Mouse (Mus musculus): ENCODE results near the gene Sypl.

Gene Sypl

DNA sequence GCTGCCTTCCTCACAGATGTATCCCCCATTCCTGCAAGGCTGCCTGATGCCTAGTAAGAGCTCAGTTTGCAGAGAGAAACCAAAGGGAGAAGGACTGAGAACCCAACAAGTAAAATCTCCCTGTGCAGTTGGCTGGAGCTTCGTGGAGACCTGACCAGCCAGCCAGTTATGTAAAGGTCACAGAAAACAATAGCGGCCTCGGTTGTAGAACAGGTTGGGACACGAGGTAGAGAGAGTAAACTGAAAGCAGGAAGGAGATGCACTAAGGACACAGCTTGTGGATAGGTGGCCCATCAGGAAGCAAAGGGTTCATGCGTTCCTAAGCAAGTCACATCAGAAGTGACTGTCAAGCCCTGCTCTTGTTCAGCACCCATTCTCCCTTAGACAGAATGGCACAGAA, 52.2 kb downstream of the Sypl start:
- no peak for DNase-seq

DNA sequence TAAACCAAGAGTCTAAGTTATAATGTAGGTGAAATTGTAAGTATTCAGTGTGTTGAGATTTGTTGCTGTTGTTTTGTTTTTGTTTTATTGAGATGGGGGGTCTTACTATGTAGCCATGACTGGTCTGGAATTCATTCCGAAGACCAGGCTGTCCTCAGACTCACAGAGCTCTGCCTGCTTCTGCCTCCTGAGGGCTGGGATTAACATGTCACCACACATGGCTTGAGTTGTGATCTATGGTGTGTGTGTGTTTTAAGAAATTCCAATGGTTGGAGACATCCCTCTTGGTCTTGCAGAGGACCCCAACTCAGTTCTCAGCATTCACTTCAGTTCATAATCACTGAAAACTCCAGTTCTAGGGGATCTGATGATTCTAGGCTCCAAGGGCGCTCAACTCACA, 53.5 kb downstream of the Sypl start:
- DNase-seq, result no peak

DNA sequence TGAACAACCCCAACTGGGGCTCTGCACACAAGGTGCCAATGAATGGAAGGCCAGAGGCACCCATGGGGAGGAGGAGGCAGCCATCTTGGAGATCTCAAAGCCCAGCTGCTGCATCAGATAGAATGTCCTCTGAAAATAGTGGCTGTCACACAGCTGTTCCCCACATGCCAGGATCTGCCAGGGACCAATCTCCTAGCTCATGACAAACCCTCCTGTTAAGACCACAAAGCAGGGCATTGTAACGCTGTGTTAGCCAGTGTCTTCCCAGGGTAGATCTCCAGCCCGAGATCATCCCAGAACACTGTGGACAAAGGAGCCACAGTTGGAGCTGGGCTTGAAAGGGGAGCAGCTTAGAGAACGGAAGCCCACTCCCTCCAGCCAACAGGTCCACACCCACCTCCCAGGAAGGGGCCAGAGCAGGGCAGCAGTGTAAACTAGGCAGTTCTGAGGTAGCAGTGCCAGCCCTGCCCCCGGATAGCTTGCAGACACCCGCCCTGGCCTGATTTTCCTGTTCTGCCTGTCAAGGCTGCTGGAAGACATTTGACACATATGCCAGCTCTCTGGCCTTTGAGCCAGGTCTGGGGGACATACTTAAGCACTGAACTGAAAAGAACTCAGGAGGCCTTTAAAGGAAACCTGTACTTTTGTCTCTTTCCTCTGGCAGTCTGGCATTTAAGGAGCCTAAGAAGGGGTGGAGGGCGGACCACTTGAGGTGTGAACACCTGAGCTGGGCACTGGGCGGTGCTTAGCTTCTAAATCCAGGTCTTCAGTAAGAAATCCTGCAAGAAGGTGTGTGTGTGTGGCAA, 54.8 kb downstream of the Sypl start:
- DNase-seq, result peak; percentile 40 to 71

DNA sequence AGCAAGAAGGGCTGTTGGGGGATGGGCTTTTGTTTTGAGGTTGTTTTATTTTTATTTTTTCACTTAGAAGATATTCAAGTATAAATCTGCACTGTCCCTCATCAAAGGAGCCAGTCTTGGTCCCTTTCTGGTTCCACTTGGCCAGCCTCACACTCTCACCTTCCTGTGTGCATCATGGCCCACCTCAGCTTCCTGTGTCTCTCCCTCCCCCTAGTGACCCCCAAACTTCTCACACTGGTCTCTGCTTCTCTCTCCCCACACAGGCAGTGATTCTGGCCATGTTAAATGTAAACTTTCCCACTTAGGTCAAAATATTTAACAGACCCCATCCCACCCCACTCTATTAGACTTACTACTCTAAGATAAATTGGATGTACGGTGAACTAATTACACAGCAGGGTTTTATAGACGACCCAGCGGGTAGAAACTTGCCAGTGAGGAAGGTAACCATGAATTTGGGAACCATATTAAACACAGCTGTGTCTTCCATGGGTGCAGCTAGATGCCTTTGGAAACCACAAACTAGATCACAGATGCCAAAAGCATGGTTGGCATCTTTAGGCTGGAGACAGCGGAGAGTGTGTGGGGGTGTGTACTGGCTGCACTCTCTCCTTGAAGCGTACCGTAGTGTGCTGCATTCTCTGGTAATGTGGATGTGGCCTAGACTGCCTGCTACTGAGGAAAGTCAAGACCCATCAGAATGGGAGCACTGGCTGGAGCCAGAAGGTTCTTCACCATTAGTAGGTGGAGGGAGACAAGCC, 55.7 kb downstream of the Sypl start:
- no peak for DNase-seq

DNA sequence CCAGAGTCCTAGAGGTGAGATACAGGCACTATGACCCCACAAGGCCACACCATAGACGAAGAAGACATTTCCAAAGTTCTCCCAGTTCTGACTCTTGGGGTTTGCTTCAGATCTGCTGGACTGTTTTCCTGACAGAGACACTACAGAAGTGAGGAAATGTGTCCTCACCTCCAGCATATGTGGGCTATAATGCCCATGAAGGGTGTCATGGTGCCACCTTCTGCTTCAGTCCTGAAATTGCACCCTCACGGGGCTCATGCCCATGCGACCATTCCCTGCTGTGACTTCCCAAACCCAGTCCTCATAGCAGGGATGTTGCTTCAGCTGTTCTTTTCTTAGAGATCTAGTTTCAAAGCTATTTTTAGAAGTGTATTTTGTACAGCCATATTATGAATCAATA, 56.3 kb downstream of the Sypl start:
- DNase-seq, result peak; percentile 64 to 73

DNA sequence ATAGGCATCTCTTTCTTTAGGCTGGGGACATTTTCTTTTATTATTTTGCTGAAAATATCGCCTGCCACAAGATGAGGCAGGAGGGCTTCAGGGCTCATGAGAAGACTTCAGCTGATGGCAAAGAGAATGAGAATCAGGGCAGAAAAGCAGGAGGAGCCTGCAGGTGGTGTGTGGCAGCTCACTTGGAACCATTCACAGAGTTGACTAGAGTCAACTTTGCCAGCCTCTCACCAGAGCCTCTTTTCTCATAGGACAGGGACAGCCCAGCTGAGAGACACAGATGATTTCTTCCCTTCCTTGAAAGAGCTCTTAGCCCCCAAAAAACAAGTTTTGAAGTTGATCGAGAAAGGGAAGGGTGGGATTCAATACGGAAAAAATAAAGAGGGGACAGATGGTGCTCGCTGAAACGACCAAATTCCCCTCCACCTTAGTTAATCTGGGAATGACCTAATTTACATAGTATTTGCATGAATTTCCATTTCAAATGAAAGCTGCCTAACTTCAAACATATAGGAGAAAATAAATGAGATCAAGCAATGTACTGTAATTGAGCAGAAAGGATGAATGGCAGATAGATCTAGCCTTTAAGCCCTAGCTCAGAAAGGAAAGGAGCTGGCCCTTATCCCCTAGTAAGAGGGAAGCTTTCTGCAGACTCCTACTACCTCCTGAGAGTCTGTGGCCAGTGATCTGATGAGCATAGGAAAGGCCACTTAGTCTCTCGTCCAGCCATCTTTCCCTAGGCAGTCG, 60.5 kb downstream of the Sypl start:
- no peak for DNase-seq

DNA sequence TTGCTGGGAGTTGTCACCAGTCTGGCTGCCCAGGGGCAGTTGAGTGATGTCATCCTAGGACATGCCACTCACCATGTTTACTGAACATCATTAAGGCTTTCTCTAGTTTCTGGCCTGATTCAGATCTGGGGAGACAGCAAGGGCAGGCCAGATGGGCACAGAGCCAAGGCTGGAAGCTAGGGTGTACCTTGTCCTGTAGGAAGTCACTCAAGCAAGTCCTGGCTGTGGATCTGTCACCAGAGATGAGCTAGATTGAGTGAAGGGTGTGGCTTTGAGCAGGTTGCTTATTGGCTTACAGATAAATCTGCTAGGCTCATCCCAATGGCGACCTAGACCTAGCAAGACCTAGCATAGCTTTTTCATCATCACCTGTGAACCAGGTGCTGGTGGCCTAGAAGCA, 61.4 kb downstream of the Sypl start:
- DNase-seq, result peak; percentile 39 to 67

DNA sequence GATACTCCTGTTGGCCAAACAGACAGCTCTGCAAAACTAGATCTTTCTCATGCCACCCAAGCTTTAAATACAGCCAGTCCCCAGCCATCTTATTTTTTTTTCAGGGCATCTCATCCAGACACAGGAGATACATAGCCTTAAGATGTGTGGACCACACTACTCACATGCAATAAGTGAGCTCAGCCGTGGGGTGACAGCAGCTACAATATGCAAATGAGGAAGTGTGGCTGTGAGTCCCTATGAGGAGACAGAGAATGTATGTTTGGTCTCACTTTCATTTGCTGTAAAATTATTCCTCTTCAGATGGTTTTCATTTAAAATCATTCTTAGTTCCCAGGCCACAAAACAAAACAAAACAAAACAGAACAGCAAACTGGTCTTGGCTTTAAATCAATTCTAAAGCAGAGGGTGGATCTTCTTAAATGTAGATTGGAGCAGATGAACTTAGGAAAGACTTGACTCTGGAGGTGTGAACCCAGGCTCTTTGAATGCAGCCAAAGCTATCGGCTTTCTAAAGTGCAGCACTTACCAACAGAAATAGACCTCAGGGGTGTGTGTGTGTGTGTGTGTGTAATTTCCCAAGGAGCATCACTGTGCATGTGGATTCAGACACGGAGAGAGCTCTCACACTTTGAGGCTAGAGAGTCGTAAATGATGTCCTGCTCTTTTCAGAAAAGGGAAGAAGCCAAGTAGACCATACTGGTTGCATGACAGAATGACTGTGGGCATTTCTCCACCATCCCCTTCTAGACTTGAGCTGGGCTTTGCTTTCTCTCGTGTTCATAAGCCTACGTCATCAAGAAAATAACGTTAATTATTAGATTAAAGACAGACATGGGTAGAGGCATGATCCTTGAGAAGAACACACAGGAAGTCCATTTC, 63.4 kb downstream of the Sypl start:
- no peak for DNase-seq

DNA sequence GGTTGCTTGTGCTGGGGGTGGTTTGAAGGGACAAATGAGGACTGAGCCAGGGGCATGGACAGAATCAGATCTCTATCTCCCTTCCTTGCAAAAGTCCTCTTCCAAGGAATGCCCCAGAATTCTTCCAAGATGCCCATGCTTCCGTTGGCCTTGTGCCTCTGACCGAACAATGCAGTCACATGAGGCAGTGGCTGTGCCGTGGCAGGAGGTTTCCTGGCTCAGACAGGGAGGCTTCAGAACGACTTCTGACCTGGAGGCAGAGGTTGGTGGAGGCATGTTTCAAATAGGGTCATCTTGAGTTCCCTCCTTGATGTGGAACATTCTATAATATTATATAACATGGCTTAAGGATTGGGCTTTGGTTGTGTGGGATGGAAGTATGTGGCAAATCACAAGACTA, 64.9 kb downstream of the Sypl start:
- no peak for DNase-seq

DNA sequence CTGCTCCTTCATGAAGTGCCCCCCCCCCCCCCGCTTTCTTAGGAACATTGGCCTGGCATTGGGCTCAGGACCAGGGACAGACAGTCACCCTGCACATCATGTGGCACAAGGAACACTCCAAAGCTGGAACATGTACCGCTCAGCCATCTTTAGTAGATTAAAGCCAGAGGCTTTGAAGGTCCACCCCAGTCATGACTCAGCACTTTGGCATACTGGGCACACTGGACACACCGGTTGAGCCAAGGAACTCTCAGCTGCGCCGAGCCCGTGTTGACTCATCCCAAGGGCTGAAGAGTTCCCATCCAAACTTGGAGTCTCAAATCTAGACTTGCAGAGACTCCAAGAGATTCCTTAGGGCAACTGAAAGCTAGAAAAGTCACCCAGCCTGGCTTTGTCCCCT, 66.3 kb downstream of the Sypl start:
- DNase-seq, result no peak

DNA sequence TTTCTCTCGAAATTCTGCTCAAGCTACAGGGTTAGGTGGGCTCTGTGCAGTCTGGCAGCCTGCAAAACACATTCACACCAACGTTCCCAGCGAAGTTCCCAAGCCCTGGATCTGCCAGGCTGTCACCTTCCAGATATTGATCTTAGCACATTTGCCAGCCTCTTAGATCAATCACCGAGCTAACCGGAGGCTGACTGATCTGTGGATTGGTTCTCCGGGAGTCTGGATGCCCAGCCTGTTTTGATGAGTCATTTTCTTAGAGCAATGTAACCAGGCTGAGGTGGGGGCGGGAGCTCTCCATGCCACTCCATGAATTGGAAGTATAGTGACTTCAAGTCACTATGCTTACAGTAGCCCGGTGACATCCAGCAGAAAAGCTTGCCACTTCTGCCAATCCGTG, 67.4 kb downstream of the Sypl start:
- DNase-seq, result no peak

DNA sequence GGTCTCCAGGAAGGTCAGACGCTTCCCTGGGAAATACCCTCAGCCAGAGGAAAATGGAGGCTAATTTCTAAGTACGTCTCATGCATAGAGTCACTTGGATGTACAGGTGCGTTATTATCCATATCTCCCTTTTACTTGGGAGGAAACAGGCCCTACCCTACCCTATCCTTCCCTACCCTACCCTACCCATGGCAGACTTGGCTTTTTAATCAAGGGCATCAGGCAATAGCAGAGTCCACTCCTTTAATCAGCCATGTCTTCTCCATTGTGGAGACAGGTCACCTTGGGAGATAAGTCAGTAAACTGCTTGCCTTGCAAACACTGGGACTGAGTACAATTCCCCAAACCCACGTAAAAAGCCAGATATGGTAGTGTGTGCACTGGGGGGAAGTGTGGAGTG, 68.1 kb downstream of the Sypl start:
- DNase-seq, result no peak

DNA sequence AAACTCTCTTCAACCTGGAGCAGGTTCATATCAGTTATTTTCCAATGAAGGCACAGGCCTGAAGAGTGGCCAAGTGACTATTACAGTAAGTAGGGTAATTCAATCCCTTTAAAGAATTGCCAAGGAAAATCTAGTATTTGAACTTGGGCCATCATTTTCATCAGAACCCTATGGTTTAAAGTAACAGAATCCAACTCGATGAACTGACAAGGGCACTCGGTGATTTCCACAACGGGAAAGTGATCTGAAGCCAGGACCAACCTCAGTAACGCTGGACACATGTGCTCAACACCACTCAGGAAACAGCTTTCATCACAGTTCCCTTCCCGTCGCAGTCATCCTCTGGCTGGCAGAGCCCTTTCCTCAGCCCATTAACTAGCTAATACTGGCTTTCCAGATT, 70.8 kb downstream of the Sypl start:
- DNase-seq, result no peak

DNA sequence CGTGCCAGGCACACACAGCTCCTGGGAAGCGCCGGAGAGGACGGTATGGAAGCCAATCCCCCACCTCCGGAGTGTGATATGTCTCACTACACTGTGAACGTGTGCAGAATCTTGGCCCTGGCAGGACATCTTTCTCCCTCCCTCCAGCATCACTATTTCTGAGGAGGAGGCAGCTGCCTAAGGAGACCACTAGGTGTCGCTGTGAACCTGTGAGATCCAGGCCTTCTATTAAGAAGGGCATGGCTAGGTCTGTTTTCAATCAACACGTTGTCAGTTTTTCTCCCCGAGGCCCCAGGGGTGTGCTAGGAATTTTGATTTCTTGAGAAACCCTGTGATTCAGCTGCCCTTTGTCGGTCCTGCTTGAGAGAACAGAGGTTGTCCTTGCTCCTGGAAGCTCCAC, 73.4 kb downstream of the Sypl start:
- DNase-seq, result peak; percentile 78 to 82

DNA sequence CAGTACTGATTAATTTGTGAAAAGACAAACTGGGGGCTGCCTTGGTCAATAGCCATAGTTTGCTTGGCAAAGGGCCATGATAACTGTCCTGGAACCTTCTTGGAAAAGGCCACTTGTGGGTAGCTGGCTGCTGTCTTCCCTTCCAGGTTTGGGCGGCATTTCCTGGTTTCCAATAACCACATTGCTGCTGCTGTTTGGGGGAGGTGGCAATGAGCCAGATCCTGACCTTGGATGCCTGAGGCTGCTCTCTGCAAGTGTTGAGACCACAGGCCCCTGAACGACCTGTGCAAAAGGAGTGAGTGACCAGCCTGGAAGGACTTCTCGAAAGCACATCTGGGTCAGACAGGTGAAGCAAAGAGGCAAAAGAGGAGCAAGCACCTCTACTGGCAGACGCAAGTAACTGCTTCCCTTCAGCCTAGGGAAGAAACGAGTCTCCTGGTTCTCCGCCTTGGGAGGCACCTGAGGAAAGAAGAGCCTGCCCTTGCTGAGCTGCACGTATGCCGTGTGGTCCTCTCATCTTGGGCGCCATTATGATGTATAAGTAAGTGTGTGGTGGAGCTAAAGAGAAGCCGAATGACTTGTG, 74.5 kb downstream of the Sypl start:
- peak; percentile 17 to 38 for DNase-seq

DNA sequence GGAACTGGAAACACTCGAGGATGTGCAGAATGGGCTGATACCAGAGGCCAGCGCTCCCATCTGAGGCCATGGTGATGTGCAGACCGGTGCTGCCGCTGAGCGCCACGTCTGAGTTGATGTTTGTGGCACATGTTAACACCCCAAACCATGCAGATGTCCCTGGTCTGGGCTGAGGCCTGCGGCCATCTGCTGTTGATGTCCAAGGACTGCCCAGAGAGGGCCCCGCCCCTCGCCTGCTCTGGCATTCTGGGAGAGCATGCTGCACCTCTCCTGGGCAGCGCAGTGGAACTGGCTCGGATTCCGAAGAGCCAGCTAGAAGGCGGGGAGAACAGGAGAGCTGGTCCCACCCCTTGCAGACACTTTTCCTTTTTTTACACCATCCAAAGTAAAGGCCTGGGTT, 75.0 kb downstream of the Sypl start:
- peak; percentile 31 to 45 for DNase-seq

Measured in kidney, postnatal 4 days (tissue).